Mouse (Mus musculus): ENCODE data around the gene Cacna1i. TPM values are rescaled to one million over a fixed set of nuclear protein-coding genes. Genes with fewer than 3 reads are reported as not detected.

Gene Cacna1i
- polyA plus RNA-seq, 1 experiment from 2014 or later = not detected

- no peaks in the 10 kb centered on the region for H3K4me1 ChIP-seq (replicated peaks)
- WGBS (ENCODE audit: insufficient replicate concordance) = 61% methylated on average over 17 of the region's 17 CpGs
- DNase-seq (no peak), ATAC-seq (ENCODE audit: low read depth) (no peak)
- H3K4me3 ChIP-seq (replicated peaks) = no peak overlapping the region
- H3K27ac ChIP-seq = no peak overlapping the region
- H3K9me3 ChIP-seq (replicated peaks) = no peaks in the 10 kb centered on the region
- no peak overlapping the region for H3K4me2 ChIP-seq
- no peak overlapping the region for H3K9ac ChIP-seq
- H3K36me3 ChIP-seq = no peaks in the 10 kb centered on the region
- no peaks in the 10 kb centered on the region for H3K27me3 ChIP-seq
Measured at GRCm38 (mm10) chr15:80413988-80414721, 127.1 kb downstream of the Cacna1i start.

DNA sequence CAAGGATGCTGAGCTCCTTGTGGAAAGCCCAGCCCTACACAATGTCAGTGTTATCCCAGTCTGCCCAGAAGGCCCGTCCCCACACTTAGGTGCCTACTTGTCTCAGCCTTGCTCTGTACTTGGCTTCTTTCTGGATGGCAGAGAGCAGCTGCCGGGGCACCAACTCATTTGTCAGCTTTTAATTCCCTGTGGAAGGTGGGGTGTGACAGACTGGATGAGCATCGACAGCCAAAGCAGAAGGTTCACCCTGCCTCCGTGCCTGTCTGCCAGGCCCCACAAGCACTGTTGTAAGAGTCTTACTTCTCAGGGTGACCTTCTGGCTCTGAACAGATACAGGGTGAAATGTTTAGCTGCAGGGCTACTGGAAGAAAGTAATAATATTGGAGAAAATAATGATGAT, 128.1 kb downstream of the Cacna1i start:
- no peak for DNase-seq

DNA sequence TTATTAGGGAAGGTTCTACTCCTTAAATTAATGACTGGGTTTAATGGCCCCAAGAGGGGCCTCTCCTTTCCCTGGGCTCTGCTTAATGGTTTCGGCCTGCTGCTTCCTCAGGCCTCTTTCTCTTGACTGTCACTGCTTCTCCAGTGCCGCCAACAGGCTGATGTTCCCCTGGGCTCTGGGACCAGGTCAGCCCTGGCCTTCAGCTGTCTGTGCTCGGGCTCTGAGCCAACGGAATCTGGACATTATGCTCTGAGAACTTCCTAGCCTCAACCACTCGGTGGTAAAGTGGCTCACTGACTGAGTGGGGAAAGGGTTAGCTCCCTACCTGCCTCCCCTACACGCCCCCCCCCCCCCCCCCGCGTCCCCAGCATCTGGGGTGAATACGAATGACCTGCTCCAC, 130.0 kb downstream of the Cacna1i start:
- no peaks in the 10 kb centered on the region for H3K36me3 ChIP-seq
- no peaks in the 10 kb centered on the region for H3K4me1 ChIP-seq (replicated peaks)
- H3K9ac ChIP-seq = no peak overlapping the region
- 54% methylated on average over 9 of the region's 9 CpGs for WGBS (ENCODE audit: insufficient replicate concordance)
- H3K4me3 ChIP-seq (replicated peaks) = no peak overlapping the region
- H3K27ac ChIP-seq = no peak overlapping the region
- no peaks in the 10 kb centered on the region for H3K9me3 ChIP-seq (replicated peaks)
- no peaks in the 10 kb centered on the region for H3K27me3 ChIP-seq
- no peak overlapping the region for H3K4me2 ChIP-seq
- ATAC-seq (ENCODE audit: low read depth) (no peak), DNase-seq (no peak)

More for the DNA sequence above, 128.1 kb downstream of the Cacna1i start:
- no peak for ATAC-seq (ENCODE audit: low read depth)
- H3K9ac ChIP-seq = no peak overlapping the region
- H3K4me3 ChIP-seq (replicated peaks) = no peak overlapping the region
- no peaks in the 10 kb centered on the region for H3K4me1 ChIP-seq (replicated peaks)
- no peaks in the 10 kb centered on the region for H3K27me3 ChIP-seq
- no peaks in the 10 kb centered on the region for H3K9me3 ChIP-seq (replicated peaks)
- H3K27ac ChIP-seq = no peak overlapping the region
- H3K36me3 ChIP-seq = no peaks in the 10 kb centered on the region
- 60% methylated on average over 4 of the region's 4 CpGs for WGBS (ENCODE audit: insufficient replicate concordance)
- H3K4me2 ChIP-seq = no peak overlapping the region

GRCm38 (mm10) chr15:80418146-80418545, 131.1 kb downstream of the Cacna1i start:
- Histone ChIP-seq H3K9me3 (replicated peaks) (no peaks in the 10 kb centered on the region), H3K4me1 (replicated peaks) (no peaks in the 10 kb centered on the region), H3K27me3 (no peaks in the 10 kb centered on the region), H3K4me3 (replicated peaks) (no peak overlapping the region), H3K36me3 (no peaks in the 10 kb centered on the region), H3K27ac (no peak overlapping the region), H3K9ac (no peak overlapping the region), H3K4me2 (no peak overlapping the region)
- ATAC-seq (ENCODE audit: low read depth) (no peak), DNase-seq (no peak)
- WGBS (ENCODE audit: insufficient replicate concordance) = 64% methylated on average over 2 of the region's 2 CpGs

GRCm38 (mm10) chr15:80430324-80430723, 143.3 kb downstream of the Cacna1i start:
- Histone ChIP-seq H3K27ac (no peak overlapping the region), H3K4me3 (replicated peaks) (no peak overlapping the region), H3K27me3 (no peaks in the 10 kb centered on the region), H3K9ac (no peak overlapping the region), H3K4me2 (no peak overlapping the region), H3K9me3 (replicated peaks) (no peaks in the 10 kb centered on the region), H3K4me1 (replicated peaks) (no peaks in the 10 kb centered on the region), H3K36me3 (no peaks in the 10 kb centered on the region)
- ATAC-seq (ENCODE audit: low read depth) (no peak), DNase-seq (no peak)
- 81% methylated on average over 11 of the region's 11 CpGs for WGBS (ENCODE audit: insufficient replicate concordance)

GRCm38 (mm10) chr15:80436961-80437360, 149.9 kb downstream of the Cacna1i start:
- H3K9ac ChIP-seq = no peak overlapping the region
- H3K36me3 ChIP-seq = no peaks in the 10 kb centered on the region
- H3K4me1 ChIP-seq (replicated peaks) = no peaks in the 10 kb centered on the region; the same call in 1 of the 2 replicates
- 66% methylated on average over 5 of the region's 5 CpGs for WGBS (ENCODE audit: insufficient replicate concordance)
- no peak overlapping the region for H3K4me3 ChIP-seq (replicated peaks)
- no peaks in the 10 kb centered on the region for H3K27me3 ChIP-seq
- no peak overlapping the region for H3K27ac ChIP-seq
- H3K4me2 ChIP-seq = no peak overlapping the region
- H3K9me3 ChIP-seq (replicated peaks) = no peaks in the 10 kb centered on the region
- ATAC-seq (ENCODE audit: low read depth) (no peak), DNase-seq (no peak)

- no peaks in the 10 kb centered on the region for H3K9me3 ChIP-seq (replicated peaks)
- H3K9ac ChIP-seq = no peak overlapping the region
- no peak overlapping the region for H3K4me3 ChIP-seq (replicated peaks)
- no peaks in the 10 kb centered on the region for H3K36me3 ChIP-seq
- H3K4me2 ChIP-seq = no peak overlapping the region
- no peak overlapping the region for H3K27ac ChIP-seq
- WGBS (ENCODE audit: insufficient replicate concordance) = 77% methylated on average over 9 of the region's 9 CpGs
- no peaks in the 10 kb centered on the region; the same call in 1 of the 2 replicates for H3K27me3 ChIP-seq
- DNase-seq = no peak
- no peak for ATAC-seq (ENCODE audit: low read depth)
- H3K4me1 ChIP-seq (replicated peaks) = no peaks in the 10 kb centered on the region; the same call in 1 of the 2 replicates
Measured at GRCm38 (mm10) chr15:80437996-80438395, 151.0 kb downstream of the Cacna1i start.

- Histone ChIP-seq H3K9ac (no peak overlapping the region), H3K27me3 (no peaks in the 10 kb centered on the region; the same call in 1 of the 2 replicates), H3K4me1 (replicated peaks) (no peaks in the 10 kb centered on the region; the same call in 1 of the 2 replicates), H3K4me2 (no peak overlapping the region), H3K36me3 (no peaks in the 10 kb centered on the region), H3K9me3 (replicated peaks) (no peaks in the 10 kb centered on the region), H3K4me3 (replicated peaks) (no peak overlapping the region), H3K27ac (no peak overlapping the region)
- no peak for DNase-seq
- 71% methylated on average over 9 of the region's 9 CpGs for WGBS (ENCODE audit: insufficient replicate concordance)
- no peak for ATAC-seq (ENCODE audit: low read depth)
Measured at GRCm38 (mm10) chr15:80438423-80438822, 151.4 kb downstream of the Cacna1i start.

DNA sequence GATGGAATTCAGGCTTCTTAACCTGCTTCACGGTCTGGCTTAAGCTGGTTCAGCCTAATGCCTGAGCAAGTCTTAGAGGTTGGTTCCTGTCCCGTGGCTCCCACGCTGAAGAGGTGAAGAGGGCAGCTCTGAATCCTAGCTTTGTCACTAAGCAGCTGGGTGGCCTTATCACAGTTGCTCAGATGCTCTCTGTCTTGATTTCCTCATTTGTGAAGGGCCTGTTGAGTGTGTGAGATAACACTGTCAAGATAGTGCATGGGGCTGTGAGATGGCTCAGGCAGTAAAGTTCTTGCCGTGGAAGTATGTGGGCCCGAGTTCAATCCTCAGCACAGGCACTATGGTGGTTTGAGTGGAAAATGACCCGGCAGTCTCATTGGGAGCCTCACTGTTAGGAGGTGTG, 153.2 kb downstream of the Cacna1i start:
- Histone ChIP-seq H3K9me3 (replicated peaks) (no peaks in the 10 kb centered on the region), H3K9ac (no peak overlapping the region), H3K27me3 (no peaks in the 10 kb centered on the region; the same call in 1 of the 2 replicates), H3K4me1 (replicated peaks) (no peaks in the 10 kb centered on the region; the same call in 1 of the 2 replicates), H3K4me3 (replicated peaks) (no peak overlapping the region), H3K27ac (no peak overlapping the region), H3K4me2 (no peak overlapping the region), H3K36me3 (no peaks in the 10 kb centered on the region)
- DNase-seq (no peak), ATAC-seq (ENCODE audit: low read depth) (no peak)
- WGBS (ENCODE audit: insufficient replicate concordance) = 24% methylated on average over 6 of the region's 6 CpGs

DNA sequence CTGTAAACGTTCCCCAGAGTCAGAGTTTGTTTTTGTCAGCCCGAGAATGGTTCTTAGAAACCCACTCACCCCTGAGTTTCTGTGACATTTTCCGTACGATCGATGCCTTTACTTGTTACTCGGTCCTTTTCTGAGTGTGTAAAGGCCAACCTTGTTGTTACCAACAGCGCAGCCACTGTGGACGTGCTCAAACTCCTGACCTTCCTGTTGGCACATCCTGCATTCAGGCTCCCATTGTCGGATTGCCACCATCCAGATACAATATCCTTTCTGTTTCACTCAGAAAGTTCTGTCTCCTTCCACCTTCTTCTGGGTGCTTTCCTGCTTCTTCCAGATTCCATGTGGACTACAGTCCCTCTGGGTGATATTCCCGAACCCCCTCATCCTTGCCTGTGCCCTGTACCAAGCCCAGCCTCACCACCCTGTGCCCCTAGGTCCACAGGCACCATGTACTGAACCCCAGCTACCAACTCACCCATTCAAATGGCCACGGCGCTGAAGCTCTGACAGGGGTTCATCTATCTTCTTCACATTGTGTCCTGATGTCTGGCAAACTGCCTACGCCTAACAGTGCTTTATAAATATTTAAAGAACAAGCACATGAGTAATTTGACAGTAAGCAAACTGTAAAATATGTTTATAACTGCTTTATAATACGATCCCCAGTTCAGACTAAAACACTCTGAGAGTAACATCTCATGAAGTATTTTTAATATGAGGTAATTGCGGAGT, 159.1 kb downstream of the Cacna1i start:
- no peaks in the 10 kb centered on the region for H3K4me1 ChIP-seq (replicated peaks)
- DNase-seq (no peak), ATAC-seq (ENCODE audit: low read depth) (no peak)
- 64% methylated on average over 15 of the region's 15 CpGs for WGBS (ENCODE audit: insufficient replicate concordance)
- H3K27me3 ChIP-seq = no peaks in the 10 kb centered on the region; the same call in 1 of the 2 replicates
- H3K4me3 ChIP-seq (replicated peaks) = no peak overlapping the region
- no peaks in the 10 kb centered on the region for H3K36me3 ChIP-seq
- no peaks in the 10 kb centered on the region for H3K9me3 ChIP-seq (replicated peaks)
- H3K9ac ChIP-seq = no peak overlapping the region
- H3K4me2 ChIP-seq = no peak overlapping the region
- no peak overlapping the region for H3K27ac ChIP-seq

All from liver, embryonic 13.5 days (tissue).